Mouse (Mus musculus): ENCODE data around the gene Ppfibp2.

GRCm38 (mm10) chr7:107644987-107645386, 50.0 kb downstream of the Ppfibp2 start:
- TF ChIP-seq ZNF384 (IDR thresholded peaks at IDR 0.05; ENCODE audit: low read depth, low read length) = no peak
- no peak for TF ChIP-seq HCFC1 (IDR thresholded peaks at IDR 0.05; ENCODE audit: borderline replicate concordance, insufficient read depth, low read length)
- TF ChIP-seq CHD2 (IDR thresholded peaks at IDR 0.05; ENCODE audit: low read depth, low read length) = no peak

Measured in ES-E14 (cell line).